Mouse (Mus musculus) spleen, postnatal 14 days (tissue): ENCODE measurements around the gene Cryzl1.

Experiments
- DNase-seq, 2 experiments: peaks; one replicate each; pipeline ENCODE4 v3.0.0; 2021 to 2022; ENCODE audit warnings: low spot score in 2 of 2

The Cryzl1 gene

GRCm38 (mm10) chr16:91688619-91689334, 40.0 kb downstream of the Cryzl1 start, which contains the start of gene Donson:
Gene Donson, minus strand, starts transcription at chr16:91688770.
- peak; percentile 93 to 96 for DNase-seq

DNA sequence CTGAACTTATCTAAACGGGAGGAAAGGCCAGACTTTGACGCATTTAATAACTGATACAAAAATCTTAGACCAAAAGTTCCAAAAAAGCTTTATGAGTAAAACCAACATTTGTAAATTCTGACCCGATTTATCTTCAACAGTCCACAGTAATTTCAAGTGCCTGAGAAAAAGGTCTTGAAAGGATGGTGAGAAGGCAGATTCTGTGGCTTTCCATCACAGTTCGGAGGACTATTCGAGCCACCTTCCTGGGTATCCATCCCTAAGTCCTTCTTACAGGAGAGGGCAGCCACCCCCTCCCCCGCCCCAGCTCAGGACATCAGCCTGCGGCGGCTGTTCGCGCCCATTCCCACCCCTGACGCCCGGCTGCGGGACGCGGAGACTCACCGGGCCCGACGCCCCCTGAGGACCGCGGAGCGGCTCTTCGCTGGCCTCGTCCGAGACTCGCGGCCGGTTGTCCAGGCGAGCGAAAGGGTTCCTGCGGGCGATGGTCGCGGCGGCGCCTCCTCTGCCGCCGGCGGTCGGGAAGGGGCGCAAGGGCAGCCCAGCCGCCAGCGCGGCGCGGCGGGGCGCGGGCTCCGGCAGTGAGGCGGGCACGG, 40.7 kb downstream of the Cryzl1 start:
- no peak for DNase-seq

GRCm38 (mm10) chr16:91686369-91686768, 42.4 kb downstream of the Cryzl1 start:
- DNase-seq = no peak

DNA sequence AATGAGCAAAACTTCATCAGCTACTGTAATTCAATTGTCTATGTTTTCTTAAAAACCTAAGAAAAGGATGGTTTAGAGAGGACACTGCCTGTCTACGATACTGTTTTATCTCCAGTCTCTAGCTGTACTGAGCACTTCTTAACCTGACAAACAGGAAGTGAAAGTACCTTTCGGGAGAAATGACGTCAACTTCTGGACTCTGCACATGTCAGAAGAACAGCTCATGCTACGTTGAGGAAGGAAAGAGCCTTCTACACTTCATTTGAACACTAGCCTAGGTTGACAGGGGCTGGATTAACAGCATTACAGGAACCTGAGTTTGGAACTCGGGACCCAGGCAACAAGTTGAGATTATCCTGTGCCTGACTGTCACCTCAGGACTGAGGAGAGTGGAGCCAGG, 43.2 kb downstream of the Cryzl1 start:
- no peak for DNase-seq

GRCm38 (mm10) chr16:91680656-91681055, 48.1 kb downstream of the Cryzl1 start:
- DNase-seq = no peak

DNA sequence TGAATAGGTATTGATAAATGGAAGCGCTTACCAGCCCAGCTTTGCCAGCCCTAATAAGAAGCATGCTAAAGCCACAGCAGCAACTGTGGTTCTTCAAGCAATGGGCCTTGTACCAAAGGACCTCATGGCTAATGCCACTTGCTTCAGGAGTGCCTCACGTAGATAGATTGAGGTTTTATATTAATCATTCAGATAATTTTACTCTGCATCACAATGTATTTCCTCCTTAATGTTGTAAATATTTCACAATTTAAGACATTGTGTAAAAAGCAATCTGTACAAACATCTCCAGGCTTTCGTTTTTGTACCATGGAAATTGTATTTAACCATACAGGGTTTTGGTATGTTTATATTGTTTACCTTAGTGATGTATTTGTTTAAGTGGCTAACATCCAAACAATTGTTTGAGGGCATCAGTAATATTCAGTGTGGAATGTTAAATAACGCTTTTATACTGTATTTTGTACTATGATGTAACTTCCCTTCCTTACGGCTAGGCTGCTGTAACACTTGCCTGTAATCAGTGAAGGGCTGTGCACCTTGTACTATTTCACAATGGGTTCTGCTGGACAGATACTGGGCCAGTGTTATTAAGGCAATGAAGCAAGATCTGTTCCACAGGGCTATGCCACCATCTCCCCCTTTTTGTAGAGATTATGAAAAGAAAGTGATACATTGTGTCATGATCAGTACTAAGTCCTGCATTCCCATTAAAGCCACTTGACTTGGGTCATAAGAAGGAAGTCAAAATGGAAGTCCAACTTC, 50.4 kb downstream of the Cryzl1 start:
- DNase-seq = no peak

DNA sequence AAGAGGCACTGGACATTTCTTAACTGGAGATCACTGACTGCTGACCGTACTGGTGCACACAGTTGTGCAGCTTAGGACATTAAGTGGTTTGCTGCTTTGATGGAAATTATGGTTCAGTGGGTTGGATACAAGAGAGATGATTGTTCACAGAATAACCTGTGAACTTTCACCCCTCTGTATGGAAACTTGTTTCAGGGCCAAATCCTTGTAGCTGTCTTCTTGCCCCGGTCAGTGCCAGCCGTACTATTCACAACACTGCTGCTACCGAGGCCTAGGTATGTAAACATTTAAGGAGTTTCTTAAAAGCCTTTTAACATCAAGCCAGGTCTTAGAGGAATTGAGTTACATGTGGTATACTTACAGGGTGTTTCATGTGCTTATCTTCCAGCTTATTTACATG, 54.3 kb downstream of the Cryzl1 start:
- no peak for DNase-seq

- no peak for DNase-seq
These were observed 65.0 kb downstream of the Cryzl1 start for GRCm38 (mm10) chr16:91663795-91664194.

DNA sequence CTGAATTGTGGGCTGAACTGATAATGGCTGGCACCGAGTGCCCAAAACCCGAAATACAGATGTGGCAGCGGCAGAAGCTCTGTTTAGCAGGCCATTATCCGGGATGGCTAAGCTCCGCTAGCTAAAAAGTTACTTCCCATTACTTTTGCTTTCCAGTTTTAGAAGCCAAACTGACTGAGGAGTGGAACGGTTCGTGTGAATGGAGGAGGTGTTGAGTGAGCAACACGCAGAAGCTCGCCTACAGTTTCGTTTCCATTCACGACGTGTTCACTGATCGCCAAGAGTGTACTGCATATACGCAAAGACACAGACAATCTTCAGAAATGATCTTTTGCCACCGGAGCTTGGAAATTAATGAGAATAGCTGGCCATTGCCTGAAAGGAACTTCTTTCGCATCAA, 66.4 kb downstream of the Cryzl1 start:
- no peak for DNase-seq

GRCm38 (mm10) chr16:91661397-91661796, 67.4 kb downstream of the Cryzl1 start:
- DNase-seq = no peak

DNA sequence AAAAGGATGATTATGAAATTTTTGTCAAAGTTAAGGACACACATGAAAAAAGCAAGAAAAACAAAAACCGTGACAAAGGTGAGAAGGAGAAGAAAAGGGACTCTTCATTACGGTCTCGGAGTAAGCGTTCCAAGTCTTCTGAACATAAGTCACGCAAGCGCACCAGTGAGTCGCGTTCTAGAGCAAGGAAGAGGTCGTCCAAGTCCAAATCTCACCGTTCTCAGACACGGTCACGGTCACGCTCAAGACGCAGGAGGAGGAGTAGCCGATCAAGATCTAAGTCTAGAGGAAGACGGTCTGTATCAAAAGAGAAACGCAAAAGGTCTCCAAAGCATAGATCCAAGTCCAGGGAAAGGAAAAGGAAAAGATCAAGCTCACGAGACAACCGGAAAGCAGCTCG, 69.0 kb downstream of the Cryzl1 start:
- no peak for DNase-seq

GRCm38 (mm10) chr16:91658471-91658870, 70.3 kb downstream of the Cryzl1 start:
- no peak for DNase-seq

GRCm38 (mm10) chr16:91657285-91657684, 71.5 kb downstream of the Cryzl1 start:
- DNase-seq = no peak

DNA sequence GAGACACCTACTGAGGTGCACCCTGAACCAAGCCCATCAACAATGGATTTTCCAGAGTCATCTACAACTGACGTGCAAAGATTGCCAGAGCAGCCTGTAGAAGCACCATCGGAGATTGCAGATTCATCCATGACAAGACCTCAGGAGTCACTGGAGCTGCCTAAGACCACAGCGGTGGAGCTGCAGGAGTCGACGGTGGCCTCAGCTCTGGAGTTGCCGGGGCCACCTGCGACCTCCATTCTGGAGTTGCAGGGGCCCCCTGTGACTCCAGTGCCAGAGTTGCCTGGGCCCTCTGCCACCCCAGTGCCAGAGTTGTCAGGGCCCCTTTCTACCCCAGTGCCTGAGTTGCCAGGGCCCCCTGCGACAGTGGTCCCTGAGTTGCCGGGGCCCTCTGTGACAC, 73.5 kb downstream of the Cryzl1 start:
- no peak for DNase-seq

DNA sequence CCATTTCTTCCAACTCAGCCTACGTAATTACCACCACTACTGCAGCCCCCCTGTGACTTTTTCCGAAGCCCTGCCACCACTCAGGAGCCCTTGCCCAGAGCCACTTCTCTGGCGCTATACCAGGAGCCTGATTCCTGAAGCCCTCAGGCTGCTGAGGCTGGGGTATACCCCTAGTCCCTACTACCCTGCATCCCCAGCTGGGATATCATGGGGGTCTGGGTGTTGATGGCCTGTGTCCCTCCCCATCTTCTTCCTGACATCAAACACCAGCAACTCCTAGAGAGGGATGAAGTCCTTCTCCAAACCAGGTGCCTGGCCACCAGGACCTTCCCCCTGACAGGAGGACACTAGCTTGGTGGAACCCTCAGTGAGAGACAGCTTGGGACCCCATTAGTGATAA, 76.6 kb downstream of the Cryzl1 start:
- DNase-seq = no peak

GRCm38 (mm10) chr16:91649781-91650180, 79.0 kb downstream of the Cryzl1 start:
- DNase-seq = no peak

- no peak for DNase-seq
These were observed 79.5 kb downstream of the Cryzl1 start for GRCm38 (mm10) chr16:91649246-91649645.

- peak; percentile 73 to 75 for DNase-seq
These were observed 80.6 kb downstream of the Cryzl1 start for GRCm38 (mm10) chr16:91648220-91648550.

DNA sequence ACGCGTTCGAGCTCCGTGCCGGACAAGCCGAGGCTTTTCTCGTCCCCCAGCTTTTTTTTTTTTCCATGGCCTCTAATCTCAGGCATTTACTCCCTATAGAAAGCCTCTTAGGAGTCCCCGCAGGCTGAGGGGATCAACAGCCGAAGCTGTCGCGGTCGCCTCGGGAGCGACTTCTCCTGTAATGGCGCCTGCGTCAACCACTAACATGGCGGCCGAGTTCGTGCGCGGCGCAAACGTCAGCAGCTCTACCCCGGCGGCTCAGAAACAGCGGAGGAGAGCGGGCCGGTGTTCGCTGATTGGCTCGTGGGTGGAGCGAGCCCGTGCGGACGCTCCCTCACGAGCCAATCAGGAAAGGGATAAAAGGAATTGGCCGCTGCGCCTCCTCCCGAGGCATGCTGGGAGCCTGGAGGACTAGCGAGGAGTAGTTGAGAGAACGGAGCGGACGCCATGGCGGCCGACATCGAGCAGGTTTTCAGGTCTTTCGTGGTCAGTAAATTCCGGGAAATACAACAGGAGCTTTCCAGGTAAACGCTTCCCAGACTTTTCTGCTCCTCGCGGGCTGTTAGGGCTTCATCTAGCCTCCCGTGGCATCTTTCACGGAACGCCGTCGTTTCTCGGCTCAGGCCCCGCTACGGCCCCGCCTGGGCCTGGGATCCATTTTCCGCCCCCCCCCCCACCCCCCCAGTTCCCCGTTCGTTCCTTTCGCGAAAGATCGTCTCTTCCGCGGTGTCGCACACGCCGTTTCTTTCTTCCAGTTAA, 81.1 kb downstream of the Cryzl1 start, which contains the start of gene Son:
TSS of gene Son (plus strand) at position 46 of the 759 bp plus-strand sequence.
- peak; percentile 88 to 93 for DNase-seq

DNA sequence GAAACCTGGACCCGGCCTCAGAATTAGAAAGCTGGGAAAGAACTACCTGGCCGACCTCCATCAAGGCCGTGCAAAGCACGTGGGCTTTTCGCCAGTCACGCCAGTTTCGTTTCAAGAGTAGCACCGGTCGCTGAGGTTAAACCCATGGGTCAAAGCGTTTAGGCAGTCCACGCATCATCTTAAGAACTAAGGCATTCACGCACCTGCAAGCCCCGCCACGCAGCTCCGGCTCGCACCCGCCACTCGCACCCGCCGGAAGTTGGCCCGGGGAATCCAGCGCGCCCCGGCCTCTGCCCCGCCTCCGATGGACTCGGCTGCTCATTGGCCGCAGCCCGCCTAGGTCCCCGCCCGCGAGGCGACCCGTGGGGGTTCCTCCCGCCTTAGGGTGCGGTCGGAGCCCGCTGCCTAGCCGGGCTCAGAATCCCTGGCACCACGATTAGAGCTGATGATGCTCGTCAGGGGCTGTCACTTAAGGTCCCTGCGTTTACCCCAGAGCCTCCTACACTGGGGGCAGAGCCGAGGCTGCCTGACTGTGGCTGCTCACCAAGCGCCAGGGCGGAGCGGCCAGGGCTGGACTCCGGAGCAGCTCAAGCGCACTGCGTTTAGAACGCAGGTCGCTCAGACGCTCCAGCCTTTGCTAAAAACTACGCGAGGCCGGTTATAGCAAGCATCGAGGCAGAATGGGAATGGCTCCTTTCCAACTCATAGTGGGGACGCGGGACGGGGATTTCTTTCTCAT, 81.9 kb downstream of the Cryzl1 start, which contains the start of gene Gart:
TSS of gene Gart (minus strand) at position 272 of the 739 bp plus-strand sequence.
- peak; percentile 90 to 95 for DNase-seq

- DNase-seq = no peak
These were observed 82.7 kb downstream of the Cryzl1 start for GRCm38 (mm10) chr16:91645995-91646602.
